In genomic region chr14:20792922-20793757, GRCm38 (mm10) we compare ENCODE assay signal across 8 mouse cellular contexts. TPM values are rescaled to one million over a fixed set of nuclear protein-coding genes. Genes with fewer than 3 reads are reported as not detected.
A peak's percentile ranks its signal among the peaks of the same experiment; 100 is the strongest.
DNase-seq lines count a peak whose midpoint lies in the region; ATAC-seq and TF ChIP-seq lines count a peak whose summit lies in the region.

No protein-coding gene starts in this region.

- peak; percentile 50 for DNase-seq in gastrocnemius, postnatal 10 days
- no peak for DNase-seq in gastrocnemius, adult 18-20 months (ENCODE audit: low spot score)
- peak; percentile 46 to 64 for DNase-seq in cerebellum, postnatal 14 days
- peak; percentile 23 for DNase-seq in heart, postnatal 0 days (ENCODE audit: low spot score)
- peak; percentile 53 for DNase-seq in liver, embryonic 11.5 days (ENCODE audit: low spot score)
- peak; percentile 61 for DNase-seq in right cerebral cortex, postnatal 4 days
- DNase-seq in urinary bladder, adult 2 months (ENCODE audit: low spot score), result no peak

- H3K4me2 ChIP-seq in heart, postnatal 0 days (ENCODE audit: low read depth, low read length), result peak overlapping the region; percentile 96
- H3K4me2 ChIP-seq in liver, embryonic 11.5 days, result peak overlapping the region; percentile 86

- no peak for TF ChIP-seq EP300 in heart, postnatal 0 days (IDR thresholded peaks at IDR 0.05; ENCODE audit: low read depth)

- peak overlapping the region; percentile 85 for H3K4me3 ChIP-seq in heart, postnatal 0 days (ENCODE audit: low read depth, low read length)
- peak overlapping the region; percentile 91 for H3K4me3 ChIP-seq in liver, embryonic 11.5 days (ENCODE audit: low read depth, low read length)

- peaks cover 33% of the 10 kb centered on the region for H3K36me3 ChIP-seq in heart, postnatal 0 days (replicated peaks; ENCODE audit: control insufficient read depth, insufficient read depth, low read length)
- peaks cover 13% of the 10 kb centered on the region for H3K36me3 ChIP-seq in liver, embryonic 11.5 days (ENCODE audit: control insufficient read depth, insufficient read depth, low read length)

- TF ChIP-seq CTCF in heart, postnatal 0 days (IDR thresholded peaks at IDR 0.05; ENCODE audit: low read depth), result no peak

- 3% methylated on average over 30 of the region's 57 CpGs for WGBS in heart, postnatal 0 days
- WGBS in liver, embryonic 11.5 days, result 2% methylated on average over 48 of the region's 57 CpGs

- peak; percentile 2 for ATAC-seq in CD4-positive, CD25-positive, alpha-beta regulatory T cell, adult 4 months
- peak; percentile 22 for ATAC-seq in heart, postnatal 0 days (ENCODE audit: insufficient read depth, low read depth)
- ATAC-seq in liver, embryonic 11.5 days (replicated peaks; ENCODE audit: low FRiP score), result peak; percentile 46

- no peaks in the 10 kb centered on the region for H3K27me3 ChIP-seq in heart, postnatal 0 days (ENCODE audit: control insufficient read depth, insufficient read depth, low read length)
- no peaks in the 10 kb centered on the region for H3K27me3 ChIP-seq in liver, embryonic 11.5 days (replicated peaks; ENCODE audit: control insufficient read depth, insufficient read depth, low read length)

- peak overlapping the region; percentile 94 for H3K27ac ChIP-seq in heart, postnatal 0 days (ENCODE audit: low read depth)
- H3K27ac ChIP-seq in liver, embryonic 11.5 days (ENCODE audit: low read depth, low read length), result peak overlapping the region; percentile 62

- peak overlapping the region; percentile 86 for H3K9ac ChIP-seq in heart, postnatal 0 days (replicated peaks; ENCODE audit: low read depth, low read length)
- H3K9ac ChIP-seq in liver, embryonic 11.5 days (ENCODE audit: low read depth, low read length), result peak overlapping the region; percentile 79

- H3K9me3 ChIP-seq in heart, postnatal 0 days (replicated peaks; ENCODE audit: control insufficient read depth, low read length), result no peaks in the 10 kb centered on the region
- no peaks in the 10 kb centered on the region for H3K9me3 ChIP-seq in liver, embryonic 11.5 days (ENCODE audit: control insufficient read depth, low read length)

- peaks cover 7% of the 10 kb centered on the region for H3K4me1 ChIP-seq in heart, postnatal 0 days (ENCODE audit: control insufficient read depth, insufficient read depth)
- H3K4me1 ChIP-seq in liver, embryonic 11.5 days (replicated peaks; ENCODE audit: control insufficient read depth, insufficient read depth, low read length), result peaks cover 27% of the 10 kb centered on the region

RNA-seq across cellular contexts. Expression of gene Camk2g, which starts 0.7 kb away (rescaled TPM):
- 100 to 1,000 TPM; 120 to 134 TPM for total RNA-seq in gastrocnemius, postnatal 10 days (2021)
- total RNA-seq in gastrocnemius, adult 18-20 months (2021), result 100 to 1,000 TPM; 168 to 192 TPM
- polyA plus RNA-seq in CD4-positive, CD25-positive, alpha-beta regulatory T cell, adult 4 months (2017; shearing (Covaris generic)), result 10 to 100 TPM; 32.6 to 37.8 TPM
- total RNA-seq in heart, postnatal 0 days (2014; rRNA removed; ENCODE audit: low replicate concordance), result 74.5 and 107 TPM in 2 replicates
- polyA plus RNA-seq in heart, postnatal 0 days (2015; fragmentation: Nextera tagmentation; extraction: Ambion mirVana), result 60.8 and 72.5 TPM in 2 replicates
- 23.0 and 28.6 TPM in 2 replicates for polyA plus RNA-seq in liver, embryonic 11.5 days (2014; fragmentation: Nextera tagmentation; extraction: Ambion mirVana)
- polyA plus RNA-seq in urinary bladder, adult 2 months (2012; rRNA removed), result 134 and 139 TPM in 2 replicates

RNA-seq across cellular contexts. Expression of gene Plau, which starts 43.3 kb away (rescaled TPM):
- 10 to 100 TPM; 25.6 to 28.0 TPM for total RNA-seq in gastrocnemius, postnatal 10 days (2021)
- total RNA-seq in gastrocnemius, adult 18-20 months (2021), result 10 to 100 TPM; 13.6 to 29.2 TPM
- polyA plus RNA-seq in CD4-positive, CD25-positive, alpha-beta regulatory T cell, adult 4 months (2017; shearing (Covaris generic)), result not detected
- total RNA-seq in heart, postnatal 0 days (2014; rRNA removed; ENCODE audit: low replicate concordance), result 3.3 and 4.2 TPM in 2 replicates
- 0.84 and 0.89 TPM in 2 replicates for polyA plus RNA-seq in heart, postnatal 0 days (2015; fragmentation: Nextera tagmentation; extraction: Ambion mirVana)
- 0.49 and 0.88 TPM in 2 replicates for polyA plus RNA-seq in liver, embryonic 11.5 days (2014; fragmentation: Nextera tagmentation; extraction: Ambion mirVana)
- polyA plus RNA-seq in urinary bladder, adult 2 months (2012; rRNA removed), result 73.2 and 80.6 TPM in 2 replicates

RNA-seq across cellular contexts. Expression of gene Ndst2, which starts 58.8 kb away (rescaled TPM):
- total RNA-seq in gastrocnemius, postnatal 10 days (2021), result 10 to 100 TPM; 13.1 to 15.3 TPM
- 1 to 10 TPM; 5.4 to 7.2 TPM for total RNA-seq in gastrocnemius, adult 18-20 months (2021)
- polyA plus RNA-seq in CD4-positive, CD25-positive, alpha-beta regulatory T cell, adult 4 months (2017; shearing (Covaris generic)), result 10 to 100 TPM; 12.9 to 13.7 TPM
- total RNA-seq in heart, postnatal 0 days (2014; rRNA removed; ENCODE audit: low replicate concordance), result 8.0 and 20.3 TPM in 2 replicates
- 7.8 and 8.5 TPM in 2 replicates for polyA plus RNA-seq in heart, postnatal 0 days (2015; fragmentation: Nextera tagmentation; extraction: Ambion mirVana)
- polyA plus RNA-seq in liver, embryonic 11.5 days (2014; fragmentation: Nextera tagmentation; extraction: Ambion mirVana), result 32.6 and 34.5 TPM in 2 replicates
- polyA plus RNA-seq in urinary bladder, adult 2 months (2012; rRNA removed), result 33.1 and 36.6 TPM in 2 replicates

Comparison
In these comparisons a context has a peak if more than half of its experiments do, and no peak if none do; other contexts are left out.
1. DNase-seq: peak in gastrocnemius, postnatal 10 days (single experiment), cerebellum, postnatal 14 days (2 of 2), heart, postnatal 0 days (single experiment), liver, embryonic 11.5 days (single experiment) and right cerebral cortex, postnatal 4 days (single experiment); none in gastrocnemius, adult 18-20 months (single experiment) and urinary bladder, adult 2 months (single experiment).
2. RNA of gene Plau, which starts 43.3 kb away (polyA plus RNA-seq): 73.2 to 80.6 TPM in urinary bladder, adult 2 months; 0.84 to 0.89 TPM in heart, postnatal 0 days, 0.49 to 0.88 TPM in liver, embryonic 11.5 days and not detected in CD4-positive, CD25-positive, alpha-beta regulatory T cell, adult 4 months; every median in the first group is over 10 times any median in the second.
3. Peak in every context shown above with its lines, with median percentiles within 50 percentile points of each other: ATAC-seq.